Mouse (Mus musculus): ENCODE results near the gene Olfr689. TPM values are rescaled to one million over a fixed set of nuclear protein-coding genes. Genes with fewer than 3 reads are reported as not detected.

Olfr689 gene
- polyA plus RNA-seq, 1 experiment: not detected

Other genes with a start within 250 kb of the Olfr689 start
- gene Olfr678, start 246.7 kb upstream of the Olfr689 start, polyA plus RNA-seq (2012; ENCODE audit: insufficient read depth, insufficient read length, missing spikeins): not detected in 2 replicates
- not detected in 2 replicates for gene Olfr679, start 230.0 kb upstream of the Olfr689 start, polyA plus RNA-seq (2012; ENCODE audit: insufficient read depth, insufficient read length, missing spikeins)
- not detected in 2 replicates for gene Olfr680-ps1, start 218.3 kb upstream of the Olfr689 start, polyA plus RNA-seq (2012; ENCODE audit: insufficient read depth, insufficient read length, missing spikeins)
- not detected in 2 replicates for gene Olfr681, start 194.3 kb upstream of the Olfr689 start, polyA plus RNA-seq (2012; ENCODE audit: insufficient read depth, insufficient read length, missing spikeins)
- gene Olfr683, start 164.2 kb upstream of the Olfr689 start, polyA plus RNA-seq (2012; ENCODE audit: insufficient read depth, insufficient read length, missing spikeins): not detected in 2 replicates
- not detected in 2 replicates for gene Olfr684, start 147.5 kb upstream of the Olfr689 start, polyA plus RNA-seq (2012; ENCODE audit: insufficient read depth, insufficient read length, missing spikeins)
- not detected in 2 replicates for gene Olfr685, start 125.2 kb upstream of the Olfr689 start, polyA plus RNA-seq (2012; ENCODE audit: insufficient read depth, insufficient read length, missing spikeins)
- not detected in 2 replicates for gene Olfr686, start 103.7 kb upstream of the Olfr689 start, polyA plus RNA-seq (2012; ENCODE audit: insufficient read depth, insufficient read length, missing spikeins)
- not detected in 2 replicates for gene Olfr688, start 23.1 kb upstream of the Olfr689 start, polyA plus RNA-seq (2012; ENCODE audit: insufficient read depth, insufficient read length, missing spikeins)
- not detected in 2 replicates for gene Olfr690, start 22.9 kb downstream of the Olfr689 start, polyA plus RNA-seq (2012; ENCODE audit: insufficient read depth, insufficient read length, missing spikeins)
- gene Olfr691, start 31.1 kb downstream of the Olfr689 start, polyA plus RNA-seq (2012; ENCODE audit: insufficient read depth, insufficient read length, missing spikeins): not detected in 2 replicates
- gene Olfr692, start 57.1 kb downstream of the Olfr689 start, polyA plus RNA-seq (2012; ENCODE audit: insufficient read depth, insufficient read length, missing spikeins): not detected in 2 replicates
- gene Gm5901, start 63.9 kb downstream of the Olfr689 start, polyA plus RNA-seq (2012; ENCODE audit: insufficient read depth, insufficient read length, missing spikeins): not detected in 2 replicates
- 13.1 and 14.5 TPM in 2 replicates for gene Fam160a2, start 88.9 kb downstream of the Olfr689 start, polyA plus RNA-seq (2012; ENCODE audit: insufficient read depth, insufficient read length, missing spikeins)
- not detected in 2 replicates for gene Cnga4, start 93.4 kb downstream of the Olfr689 start, polyA plus RNA-seq (2012; ENCODE audit: insufficient read depth, insufficient read length, missing spikeins)
- gene Cckbr, start 114.6 kb downstream of the Olfr689 start, polyA plus RNA-seq (2012; ENCODE audit: insufficient read depth, insufficient read length, missing spikeins): not detected in 2 replicates
- 26.8 and 32.1 TPM in 2 replicates for gene Cavin3, start 171.1 kb downstream of the Olfr689 start, polyA plus RNA-seq (2012; ENCODE audit: insufficient read depth, insufficient read length, missing spikeins)
- gene Smpd1, start 243.2 kb downstream of the Olfr689 start, polyA plus RNA-seq (2012; ENCODE audit: insufficient read depth, insufficient read length, missing spikeins): 66.9 and 75.0 TPM in 2 replicates

Data from brown adipose tissue, adult 24 weeks (tissue).